Mouse (Mus musculus) midbrain, postnatal 0 days (tissue): ENCODE data around the gene Abcf1. TPM values are rescaled to one million over a fixed set of nuclear protein-coding genes. Genes with fewer than 3 reads are reported as not detected.
"Not testable (repeated sequence)": the region's sequence is repeated elsewhere in the genome, so short reads cannot be mapped to it uniquely, and the experiment has no call there.

ENCODE experiments used
- ATAC-seq: fragments of 200-750 bp; cut with Nextera tagmentation; 2 replicates; pipeline ENCODE4 v1.8.0; 2017; ENCODE audit warnings: moderate number of reproducible peaks, mild to moderate bottlenecking, moderate TSS enrichment, moderate library complexity; ENCODE audit not compliant: low FRiP score
- DNase-seq: peaks from one replicate; pipeline ENCODE4 v3.0.0-alpha.2; 2015; ENCODE audit warnings: low spot score
- H3K27ac ChIP-seq: fragments of 300-500 bp; sonication (generic); 2 replicates; pipeline ENCODE4 v1.5.1; 2014; ENCODE audit warnings: low read depth, mild to moderate bottlenecking, low read length, mixed read lengths
- H3K27me3 ChIP-seq: fragments of 300-500 bp; sonication (generic); 2 replicates; pipeline ENCODE4 v1.6.1; 2014; ENCODE audit warnings: low read length, control low read depth, mixed read lengths; ENCODE audit not compliant: insufficient read depth
- H3K36me3 ChIP-seq: fragments of 300-500 bp; sonication (generic); 2 replicates; pipeline ENCODE4 v1.6.1; 2014; ENCODE audit warnings: low read length, control low read depth, mixed read lengths; ENCODE audit not compliant: insufficient read depth
- H3K4me1 ChIP-seq: fragments of 300-500 bp; sonication (generic); 2 replicates; pipeline ENCODE4 v1.6.1; 2014; ENCODE audit warnings: mild to moderate bottlenecking, control low read depth, antibody characterized with exemption, low read length, mixed read lengths; ENCODE audit not compliant: insufficient read depth
- H3K4me2 ChIP-seq: fragments of 300-500 bp; sonication (generic); 2 replicates; pipeline ENCODE4 v1.6.1; 2014; ENCODE audit warnings: low read depth, mild to moderate bottlenecking, low read length, mixed read lengths; ENCODE audit not compliant: poor library complexity, severe bottlenecking
- H3K4me3 ChIP-seq: fragments of 300-500 bp; sonication (generic); 2 replicates; pipeline ENCODE4 v1.5.1; 2014; ENCODE audit warnings: low read depth, mild to moderate bottlenecking, low read length, moderate library complexity
- H3K9ac ChIP-seq: fragments of 300-500 bp; sonication (generic); replicated peaks from 2 replicates; pipeline ENCODE4 v1.6.1; 2014; ENCODE audit warnings: mild to moderate bottlenecking, low read length, moderate library complexity, mixed read lengths; ENCODE audit not compliant: poor library complexity, severe bottlenecking
- H3K9me3 ChIP-seq: fragments of 300-500 bp; sonication (generic); 2 replicates; pipeline ENCODE4 v1.6.1; 2016; ENCODE audit warnings: low read length, control low read depth
- CTCF ChIP-seq: IDR thresholded peaks from 2 replicates; pipeline ENCODE4 v1.5.1; 2016; ENCODE audit warnings: antibody characterized with exemption, mild to moderate bottlenecking
- WGBS: fragments of 180-500 bp; shearing (Covaris S2); extraction: QIAGEN DNeasy Blood & Tissue Kit; methylation state at CpG from one replicate; pipeline ENCODE4 v1.1.7; 2014; 5-methylcytosine and 5-hydroxymethylcytosine counted together
- polyA plus RNA-seq: library from polyadenylated mRNA; unstranded; fragments of >200 nt; fragmentation: Nextera tagmentation; extraction: Ambion mirVana; gene quantifications from 2 replicates; pipeline ENCODE4 v1.2.1, GENCODE M21; 2015
- total RNA-seq: library from RNA; depleted of rRNA; stranded (reverse); fragments of >200 nt; gene quantifications from 2 replicates; pipeline ENCODE4 v1.2.3, GENCODE M21; 2014

Abcf1 gene
- total and polyA plus RNA-seq, 2 experiments from 2014 or later, result 61.8 to 100 TPM

GRCm38 (mm10) chr17:35939941-35940340 lies 29.6 kb downstream of the Abcf1 start:
- Histone ChIP-seq H3K36me3 (no peaks in the 10 kb centered on the region), H3K4me1 (no peaks in the 10 kb centered on the region), H3K9ac (no peak overlapping the region), H3K27ac (no peak overlapping the region), H3K9me3 (no peaks in the 10 kb centered on the region), H3K4me3 (no peak overlapping the region), H3K27me3 (no peaks in the 10 kb centered on the region), H3K4me2 (no peak overlapping the region)
- DNase-seq (no peak), ATAC-seq (no peak)
- WGBS, result 42% methylated on average over 1 of the region's 1 CpGs
- no peak for TF ChIP-seq CTCF

GRCm38 (mm10) chr17:35939108-35939507 lies 30.5 kb downstream of the Abcf1 start:
- Histone ChIP-seq H3K27ac (no peak overlapping the region), H3K9me3 (no peaks in the 10 kb centered on the region), H3K27me3 (no peaks in the 10 kb centered on the region), H3K9ac (no peak overlapping the region), H3K4me2 (no peak overlapping the region), H3K4me3 (no peak overlapping the region), H3K36me3 (no peaks in the 10 kb centered on the region), H3K4me1 (no peaks in the 10 kb centered on the region)
- DNase-seq (no peak), ATAC-seq (no peak)
- WGBS, result 52% methylated on average over 2 of the region's 2 CpGs
- no peak for TF ChIP-seq CTCF

DNA sequence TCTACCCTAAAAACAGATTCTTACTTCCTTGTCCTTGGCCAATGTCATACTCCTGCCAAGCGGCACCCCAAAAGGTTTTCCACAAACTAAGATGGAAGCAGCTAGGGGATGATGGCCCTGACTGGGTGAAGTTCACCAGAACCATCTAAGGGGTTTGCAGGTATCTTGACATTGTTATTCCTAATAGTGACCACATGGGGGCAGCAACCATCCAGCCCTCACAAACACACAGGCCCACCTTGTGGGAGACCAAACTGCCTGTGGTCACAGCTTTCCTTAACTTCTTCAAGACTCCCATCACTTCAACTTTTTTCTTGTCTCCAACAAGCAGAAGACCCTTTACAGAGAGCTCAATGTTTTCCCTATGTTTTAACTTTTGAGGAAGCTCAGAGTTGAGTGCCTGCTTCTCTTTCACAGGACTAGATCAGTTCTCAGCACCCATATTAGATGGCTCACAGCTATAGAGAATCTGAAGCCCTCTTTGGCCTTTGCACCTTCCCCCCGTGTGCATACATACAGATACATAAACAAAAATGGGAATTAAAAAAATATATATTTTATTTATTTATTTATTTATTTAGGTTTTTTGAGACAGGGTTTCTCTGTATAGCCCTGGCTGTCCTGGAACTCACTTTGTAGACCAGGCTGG lies 31.7 kb downstream of the Abcf1 start:
- Histone ChIP-seq H3K9ac (no peak overlapping the region), H3K4me2 (no peak overlapping the region), H3K4me3 (no peak overlapping the region), H3K27ac (no peak overlapping the region), H3K36me3 (no peaks in the 10 kb centered on the region), H3K9me3 (no peaks in the 10 kb centered on the region), H3K27me3 (no peaks in the 10 kb centered on the region), H3K4me1 (no peaks in the 10 kb centered on the region)
- DNase-seq (peak; percentile 71), ATAC-seq (peak; percentile 60; the same call in 1 of the 2 replicates)
- peak; percentile 90 for TF ChIP-seq CTCF
- 46% methylated on average over 2 of the region's 2 CpGs for WGBS

- not testable (repeated sequence) for H3K27me3 ChIP-seq, H3K36me3 ChIP-seq, DNase-seq, ATAC-seq, H3K27ac ChIP-seq, H3K4me2 ChIP-seq, H3K9me3 ChIP-seq, H3K4me1 ChIP-seq, H3K4me3 ChIP-seq, H3K9ac ChIP-seq
- 93% methylated on average over 14 of the region's 14 CpGs for WGBS
Measured at GRCm38 (mm10) chr17:35935763-35936162, 33.8 kb downstream of the Abcf1 start.

GRCm38 (mm10) chr17:35932608-35933007 lies 37.0 kb downstream of the Abcf1 start:
- no peak for DNase-seq
- no peak overlapping the region for H3K27ac ChIP-seq
- H3K9me3 ChIP-seq, result no peaks in the 10 kb centered on the region
- H3K4me3 ChIP-seq, result no peak overlapping the region
- 91% methylated on average over 4 of the region's 4 CpGs for WGBS
- no peak for TF ChIP-seq CTCF
- peaks cover 28% of the 10 kb centered on the region for H3K36me3 ChIP-seq
- H3K4me1 ChIP-seq, result no peaks in the 10 kb centered on the region
- no peak for ATAC-seq
- no peak overlapping the region for H3K4me2 ChIP-seq
- no peaks in the 10 kb centered on the region for H3K27me3 ChIP-seq
- H3K9ac ChIP-seq, result no peak overlapping the region

GRCm38 (mm10) chr17:35930627-35931026 lies 38.9 kb downstream of the Abcf1 start:
- Histone ChIP-seq H3K36me3 (peaks cover 41% of the 10 kb centered on the region), H3K4me2 (no peak overlapping the region), H3K9me3 (no peaks in the 10 kb centered on the region), H3K9ac (no peak overlapping the region), H3K4me1 (no peaks in the 10 kb centered on the region), H3K27ac (no peak overlapping the region), H3K27me3 (no peaks in the 10 kb centered on the region), H3K4me3 (no peak overlapping the region)
- ATAC-seq (no peak), DNase-seq (no peak)
- WGBS, result 97% methylated on average over 12 of the region's 12 CpGs
- TF ChIP-seq CTCF, result no peak
